9 mouse cellular contexts compared by ENCODE assay signal in the genomic region with DNA sequence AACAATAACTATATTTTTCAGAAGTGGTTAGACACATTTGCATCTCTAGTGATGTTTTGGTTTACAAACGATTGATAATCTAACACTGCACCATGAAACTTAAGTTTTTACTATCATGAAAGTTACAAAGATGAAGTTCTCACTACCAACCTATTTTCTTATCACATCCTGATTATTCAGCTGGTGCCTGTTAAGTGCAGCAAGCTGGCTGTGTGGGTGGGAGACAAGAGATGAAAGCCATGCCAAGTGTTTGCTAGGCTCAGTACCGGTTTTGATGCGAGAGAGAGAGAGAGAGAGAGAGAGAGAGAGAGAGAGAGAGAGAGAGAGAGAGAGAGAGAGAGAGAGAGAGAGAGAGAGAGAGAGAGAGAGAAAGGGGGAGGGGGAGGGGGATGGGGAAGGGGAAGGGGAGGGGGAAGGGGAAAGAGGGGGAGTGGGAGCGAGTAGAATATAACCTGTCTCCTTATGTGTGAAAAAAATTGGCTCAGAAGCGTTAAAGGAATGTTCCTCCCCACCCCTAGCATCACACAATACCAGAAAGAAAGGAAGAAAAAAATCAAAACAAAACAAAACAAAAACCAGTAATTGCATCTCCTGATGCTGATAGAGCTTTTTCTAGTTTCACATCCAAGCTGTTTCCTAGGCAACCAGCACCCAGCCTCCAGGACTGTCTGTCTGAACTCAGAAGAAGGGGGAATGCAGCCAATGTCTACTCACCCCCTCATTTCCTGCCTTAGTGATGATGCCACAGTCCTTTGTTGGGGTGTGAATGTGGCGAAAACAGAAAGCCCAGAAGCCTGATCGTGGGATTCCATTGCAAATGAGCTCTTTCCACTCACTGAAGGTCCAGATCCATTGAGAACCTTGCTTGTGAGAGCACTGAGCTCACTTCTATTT. TPM values are rescaled to one million over a fixed set of nuclear protein-coding genes. Genes with fewer than 3 reads are reported as not detected.
A peak's percentile ranks its signal among the peaks of the same experiment; 100 is the strongest.
DNase-seq lines count a peak whose midpoint lies in the region; ATAC-seq lines count a peak whose summit lies in the region.
"Had no signal": no experiment of that assay in that cellular context is flagged by ENCODE, and none has a peak within 500 bp of the region (broad histone marks: within the 10 kb centered on the region; RNA-seq: fewer than 3 reads in every experiment).

No protein-coding gene starts in this region.

- H3K4me3 ChIP-seq in brown adipose tissue, adult 24 weeks (ENCODE audit: insufficient read depth, low read depth, low read length): no peak overlapping the region
- H3K4me3 ChIP-seq in heart, embryonic 10.5 days: no peak overlapping the region
- no peak overlapping the region for H3K4me3 ChIP-seq in neural tube, embryonic 11.5 days (ENCODE audit: low read depth, low read length)
- H3K4me3 ChIP-seq: embryonic facial prominence, embryonic 13.5 days had no signal

- H3K4me2 ChIP-seq in neural tube, embryonic 11.5 days (ENCODE audit: low read depth): 0 out of 2 replicates have a peak overlapping the region, but pooled peaks have one; percentile 5
- H3K4me2 ChIP-seq: embryonic facial prominence, embryonic 13.5 days had no signal

- no peaks in the 10 kb centered on the region for H3K27me3 ChIP-seq in heart, embryonic 10.5 days (ENCODE audit: insufficient read depth, poor library complexity, severe bottlenecking)
- H3K27me3 ChIP-seq in neural tube, embryonic 11.5 days (ENCODE audit: control insufficient read depth, insufficient read depth, low read length): no peaks in the 10 kb centered on the region
- H3K27me3 ChIP-seq: embryonic facial prominence, embryonic 13.5 days had no signal

- H3K36me3 ChIP-seq in heart, embryonic 10.5 days: no peaks in the 10 kb centered on the region
- no peaks in the 10 kb centered on the region for H3K36me3 ChIP-seq in neural tube, embryonic 11.5 days (ENCODE audit: control insufficient read depth, insufficient read depth, low read length)
- H3K36me3 ChIP-seq: embryonic facial prominence, embryonic 13.5 days had no signal

- 35% methylated on average over 7 of the region's 7 CpGs for WGBS in heart, embryonic 10.5 days
- 41% methylated on average over 5 of the region's 7 CpGs for WGBS in neural tube, embryonic 11.5 days

- H3K9me3 ChIP-seq in heart, embryonic 10.5 days: no peaks in the 10 kb centered on the region
- no peaks in the 10 kb centered on the region for H3K9me3 ChIP-seq in neural tube, embryonic 11.5 days (ENCODE audit: control insufficient read depth, low read length)
- H3K9me3 ChIP-seq: embryonic facial prominence, embryonic 13.5 days had no signal

- H3K4me1 ChIP-seq in brown adipose tissue, adult 24 weeks (ENCODE audit: control insufficient read depth, insufficient read depth, insufficient read length, low read length): peaks cover 9% of the 10 kb centered on the region; the same call in 1 of the 2 replicates
- peaks cover 16% of the 10 kb centered on the region for H3K4me1 ChIP-seq in heart, embryonic 10.5 days
- no peaks in the 10 kb centered on the region for H3K4me1 ChIP-seq in neural tube, embryonic 11.5 days (ENCODE audit: control insufficient read depth, insufficient read depth, low read length)

- ATAC-seq in neural tube, embryonic 11.5 days (ENCODE audit: insufficient read depth, low FRiP score, low TSS enrichment): peak; percentile 94

- H3K27ac ChIP-seq in brown adipose tissue, adult 24 weeks (replicated peaks; ENCODE audit: low read depth, low read length): peak overlapping the region; percentile 86
- 0 out of 2 replicates have a peak overlapping the region, but pooled peaks have one; percentile 4 for H3K27ac ChIP-seq in heart, embryonic 10.5 days
- 0 out of 2 replicates have a peak overlapping the region, but pooled peaks have one; percentile 44 for H3K27ac ChIP-seq in neural tube, embryonic 11.5 days (ENCODE audit: low read depth, low read length)
- H3K27ac ChIP-seq: embryonic facial prominence, embryonic 13.5 days had no signal

- peak; percentile 56 to 60 for DNase-seq in cerebellum, postnatal 10 days
- DNase-seq in cerebellum, postnatal 25 days: no peak
- no peak for DNase-seq in heart, embryonic 10.5 days (ENCODE audit: low spot score)
- DNase-seq in layer of hippocampus, postnatal 36 days: peak; percentile 77 to 78
- peak; percentile 53 for DNase-seq in neural tube, embryonic 11.5 days (ENCODE audit: low spot score)
- DNase-seq in urinary bladder, adult 2 months (ENCODE audit: low spot score): no peak
- DNase-seq in testis, postnatal 10 days (ENCODE audit: low spot score): no peak

- no peak overlapping the region for H3K9ac ChIP-seq in neural tube, embryonic 11.5 days (ENCODE audit: low read length)
- H3K9ac ChIP-seq: embryonic facial prominence, embryonic 13.5 days had no signal

RNA-seq across cellular contexts. Expression of a gene that starts 18.0 kb away (rescaled TPM):
- 21.2 and 76.9 TPM in 2 replicates for polyA plus RNA-seq in brown adipose tissue, adult 24 weeks (2012; ENCODE audit: insufficient read depth, insufficient read length, missing spikeins)
- polyA plus RNA-seq in heart, embryonic 10.5 days (2016; fragmentation: Nextera tagmentation; extraction: Ambion mirVana): 99.4 and 115 TPM in 2 replicates
- total RNA-seq in layer of hippocampus, postnatal 36 days (2021): 1,000 to 10,000 TPM; 1,112 to 1,144 TPM
- 454 and 539 TPM in 2 replicates for polyA plus RNA-seq in neural tube, embryonic 11.5 days (2014; fragmentation: Nextera tagmentation; extraction: Ambion mirVana)
- 140 and 213 TPM in 2 replicates for polyA plus RNA-seq in urinary bladder, adult 2 months (2012; rRNA removed)

RNA-seq across cellular contexts. Expression of a gene that starts 34.5 kb away (rescaled TPM):
- polyA plus RNA-seq in brown adipose tissue, adult 24 weeks (2012; ENCODE audit: insufficient read depth, insufficient read length, missing spikeins): 1.0 and 1.7 TPM in 2 replicates
- 18.8 and 30.7 TPM in 2 replicates for polyA plus RNA-seq in heart, embryonic 10.5 days (2016; fragmentation: Nextera tagmentation; extraction: Ambion mirVana)
- total RNA-seq in layer of hippocampus, postnatal 36 days (2021): 100 to 1,000 TPM; 255 to 264 TPM
- polyA plus RNA-seq in neural tube, embryonic 11.5 days (2014; fragmentation: Nextera tagmentation; extraction: Ambion mirVana): 322 and 344 TPM in 2 replicates
- polyA plus RNA-seq in urinary bladder, adult 2 months (2012; rRNA removed): 8.7 and 13.3 TPM in 2 replicates

RNA-seq across cellular contexts. Expression of a gene that starts 58.4 kb away (rescaled TPM):
- 97.8 and 143 TPM in 2 replicates for polyA plus RNA-seq in brown adipose tissue, adult 24 weeks (2012; ENCODE audit: insufficient read depth, insufficient read length, missing spikeins)
- 41.5 and 45.1 TPM in 2 replicates for polyA plus RNA-seq in heart, embryonic 10.5 days (2016; fragmentation: Nextera tagmentation; extraction: Ambion mirVana)
- total RNA-seq in layer of hippocampus, postnatal 36 days (2021): 10 to 100 TPM; 48.7 to 55.0 TPM
- 26.5 and 30.0 TPM in 2 replicates for polyA plus RNA-seq in neural tube, embryonic 11.5 days (2014; fragmentation: Nextera tagmentation; extraction: Ambion mirVana)
- polyA plus RNA-seq in urinary bladder, adult 2 months (2012; rRNA removed): 51.3 and 71.5 TPM in 2 replicates

Comparison
In these comparisons a context has a peak if more than half of its experiments do, and no peak if none do; other contexts are left out.
1. DNase-seq: peak in cerebellum, postnatal 10 days (2 of 2), layer of hippocampus, postnatal 36 days (2 of 2) and neural tube, embryonic 11.5 days (single experiment); none in cerebellum, postnatal 25 days (0 of 2), heart, embryonic 10.5 days (single experiment), urinary bladder, adult 2 months (single experiment) and testis, postnatal 10 days (single experiment).
2. H3K27ac ChIP-seq: peak in every context shown above with its lines; median percentile 86 in brown adipose tissue, adult 24 weeks; 44 in neural tube, embryonic 11.5 days; 4 in heart, embryonic 10.5 days.
3. RNA of a gene that starts 34.5 kb away (polyA plus RNA-seq): 322 to 344 TPM in neural tube, embryonic 11.5 days; 18.8 to 30.7 TPM in heart, embryonic 10.5 days, 8.7 to 13.3 TPM in urinary bladder, adult 2 months and 1.0 to 1.7 TPM in brown adipose tissue, adult 24 weeks; every median in the first group is over 10 times any median in the second.